Mouse (Mus musculus): ENCODE measurements around the gene Zp2. TPM values are rescaled to one million over a fixed set of nuclear protein-coding genes. Genes with fewer than 3 reads are reported as not detected.

Zp2 gene
- polyA plus RNA-seq, 1 experiment from 2014 or later = not detected

- Histone ChIP-seq H3K27me3 (ENCODE audit: insufficient read depth, low read length) (no peaks in the 10 kb centered on the region), H3K4me1 (replicated peaks; ENCODE audit: insufficient read depth, low read length) (peaks cover 4% of the 10 kb centered on the region; the same call in 1 of the 2 replicates), H3K4me2 (ENCODE audit: low read length) (peak overlapping the region; percentile 83), H3K9me3 (replicated peaks; ENCODE audit: low read length) (no peaks in the 10 kb centered on the region), H3K9ac (ENCODE audit: low read depth, low read length) (peak overlapping the region; percentile 73), H3K4me3 (replicated peaks; ENCODE audit: low read depth, low read length) (peak overlapping the region; percentile 85), H3K27ac (no peak overlapping the region), H3K36me3 (ENCODE audit: insufficient read depth, low read length) (no peaks in the 10 kb centered on the region)
- no peak for TF ChIP-seq CTCF (IDR thresholded peaks at IDR 0.05; ENCODE audit: low read depth)
- ATAC-seq (replicated peaks; ENCODE audit: low FRiP score, low read depth) = no peak
- 5% methylated on average over 25 of the region's 25 CpGs for WGBS
- peak; percentile 31 for DNase-seq (ENCODE audit: low spot score)
These were observed 42.0 kb downstream of the Zp2 start for GRCm38 (mm10) chr7:120103019-120103567.

- ATAC-seq (replicated peaks; ENCODE audit: low FRiP score, low read depth) = peak; percentile 91
- peak; percentile 25; the same call in 1 of the 2 replicates for TF ChIP-seq CTCF (IDR thresholded peaks at IDR 0.05; ENCODE audit: low read depth)
- Histone ChIP-seq H3K36me3 (ENCODE audit: insufficient read depth, low read length) (no peaks in the 10 kb centered on the region), H3K4me3 (replicated peaks; ENCODE audit: low read depth, low read length) (peak within 1 kb of the TSS; percentile 85), H3K4me1 (replicated peaks; ENCODE audit: insufficient read depth, low read length) (peaks cover 4% of the 10 kb centered on the region; the same call in 1 of the 2 replicates), H3K9ac (ENCODE audit: low read depth, low read length) (peak within 1 kb of the TSS; percentile 73), H3K4me2 (ENCODE audit: low read length) (peak within 1 kb of the TSS; percentile 83), H3K9me3 (replicated peaks; ENCODE audit: low read length) (no peaks in the 10 kb centered on the region), H3K27me3 (ENCODE audit: insufficient read depth, low read length) (no peaks in the 10 kb centered on the region), H3K27ac (peak within 1 kb of the TSS; percentile 71)
- peak; percentile 94 for DNase-seq (ENCODE audit: low spot score)
- under 1% methylated on average over 41 of the region's 42 CpGs for WGBS
These were observed 42.7 kb downstream of the Zp2 start, which contains the start of gene Tmem159 for GRCm38 (mm10) chr7:120102164-120102972. TSS of gene Tmem159 (plus strand) at chr7:120102353.

- Histone ChIP-seq H3K9me3 (replicated peaks; ENCODE audit: low read length) (no peaks in the 10 kb centered on the region), H3K4me2 (ENCODE audit: low read length) (no peak overlapping the region), H3K27ac (no peak overlapping the region), H3K9ac (ENCODE audit: low read depth, low read length) (no peak overlapping the region), H3K27me3 (ENCODE audit: insufficient read depth, low read length) (no peaks in the 10 kb centered on the region), H3K36me3 (ENCODE audit: insufficient read depth, low read length) (no peaks in the 10 kb centered on the region), H3K4me1 (replicated peaks; ENCODE audit: insufficient read depth, low read length) (peaks cover 2% of the 10 kb centered on the region; the same call in 1 of the 2 replicates), H3K4me3 (replicated peaks; ENCODE audit: low read depth, low read length) (no peak overlapping the region)
- peak; percentile 88 for TF ChIP-seq CTCF (IDR thresholded peaks at IDR 0.05; ENCODE audit: low read depth)
- 20% methylated on average over 9 of the region's 9 CpGs for WGBS
- DNase-seq (ENCODE audit: low spot score) (peak; percentile 78), ATAC-seq (replicated peaks; ENCODE audit: low FRiP score, low read depth) (no peak; the same call in 1 of the 2 replicates)
These were observed 46.7 kb downstream of the Zp2 start for GRCm38 (mm10) chr7:120098403-120098802.

- Histone ChIP-seq H3K4me3 (replicated peaks; ENCODE audit: low read depth, low read length) (no peak overlapping the region), H3K4me1 (replicated peaks; ENCODE audit: insufficient read depth, low read length) (no peaks in the 10 kb centered on the region), H3K9me3 (replicated peaks; ENCODE audit: low read length) (no peaks in the 10 kb centered on the region), H3K27ac (no peak overlapping the region), H3K9ac (ENCODE audit: low read depth, low read length) (no peak overlapping the region), H3K27me3 (ENCODE audit: insufficient read depth, low read length) (no peaks in the 10 kb centered on the region), H3K36me3 (ENCODE audit: insufficient read depth, low read length) (no peaks in the 10 kb centered on the region), H3K4me2 (ENCODE audit: low read length) (no peak overlapping the region)
- TF ChIP-seq CTCF (IDR thresholded peaks at IDR 0.05; ENCODE audit: low read depth) = peak; percentile 75
- WGBS = 6% methylated on average over 7 of the region's 7 CpGs
- DNase-seq (ENCODE audit: low spot score) (peak; percentile 84), ATAC-seq (replicated peaks; ENCODE audit: low FRiP score, low read depth) (peak; percentile 61)
These were observed 47.2 kb downstream of the Zp2 start for GRCm38 (mm10) chr7:120097845-120098244.

- WGBS = 90% methylated on average over 6 of the region's 6 CpGs
- H3K27ac ChIP-seq = no peak within 1 kb of the TSS
- H3K27me3 ChIP-seq (ENCODE audit: insufficient read depth, low read length) = no peaks in the 10 kb centered on the region
- DNase-seq (ENCODE audit: low spot score) (no peak), ATAC-seq (replicated peaks; ENCODE audit: low FRiP score, low read depth) (no peak)
- no peak within 1 kb of the TSS for H3K9ac ChIP-seq (ENCODE audit: low read depth, low read length)
- no peaks in the 10 kb centered on the region for H3K4me1 ChIP-seq (replicated peaks; ENCODE audit: insufficient read depth, low read length)
- no peak within 1 kb of the TSS for H3K4me3 ChIP-seq (replicated peaks; ENCODE audit: low read depth, low read length)
- TF ChIP-seq CTCF (IDR thresholded peaks at IDR 0.05; ENCODE audit: low read depth) = no peak
- no peaks in the 10 kb centered on the region for H3K36me3 ChIP-seq (ENCODE audit: insufficient read depth, low read length)
- H3K4me2 ChIP-seq (ENCODE audit: low read length) = no peak within 1 kb of the TSS
- no peaks in the 10 kb centered on the region for H3K9me3 ChIP-seq (replicated peaks; ENCODE audit: low read length)
These were observed 49.9 kb downstream of the Zp2 start, which contains the start of gene Dnah3 for GRCm38 (mm10) chr7:120095180-120095579. TSS of gene Dnah3 (minus strand) at chr7:120095280.

- no peak for DNase-seq (ENCODE audit: low spot score)
- 82% methylated on average over 3 of the region's 3 CpGs for WGBS
These were observed 50.9 kb downstream of the Zp2 start for GRCm38 (mm10) chr7:120094216-120094615.

More at GRCm38 (mm10) chr7:120094216-120094615, 50.9 kb downstream of the Zp2 start:
- H3K4me3 ChIP-seq (replicated peaks; ENCODE audit: low read depth, low read length) = no peak overlapping the region
- H3K9ac ChIP-seq (ENCODE audit: low read depth, low read length) = no peak overlapping the region
- H3K27me3 ChIP-seq (ENCODE audit: insufficient read depth, low read length) = no peaks in the 10 kb centered on the region
- H3K4me2 ChIP-seq (ENCODE audit: low read length) = no peak overlapping the region
- no peaks in the 10 kb centered on the region for H3K4me1 ChIP-seq (replicated peaks; ENCODE audit: insufficient read depth, low read length)
- no peak overlapping the region for H3K27ac ChIP-seq
- no peak for TF ChIP-seq CTCF (IDR thresholded peaks at IDR 0.05; ENCODE audit: low read depth)
- no peaks in the 10 kb centered on the region for H3K36me3 ChIP-seq (ENCODE audit: insufficient read depth, low read length)
- ATAC-seq (replicated peaks; ENCODE audit: low FRiP score, low read depth) = no peak
- no peaks in the 10 kb centered on the region for H3K9me3 ChIP-seq (replicated peaks; ENCODE audit: low read length)
